Mouse (Mus musculus): ENCODE data around the gene Zcwpw1. TPM values are rescaled to one million over a fixed set of nuclear protein-coding genes. Genes with fewer than 3 reads are reported as not detected.
"Not testable (repeated sequence)": the region's sequence is repeated elsewhere in the genome, so short reads cannot be mapped to it uniquely, and the experiment has no call there.

Gene Zcwpw1
- polyA plus RNA-seq, 2 experiments: 2.4 to 3.1 TPM

GRCm38 (mm10) chr5:137748130-137748770 lies 39.3 kb upstream of the Zcwpw1 start:
- Histone ChIP-seq H3K27ac (peak overlapping the region; percentile 98), H3K9ac (replicated peaks) (peak overlapping the region; percentile 59), H3K27me3 (ENCODE audit: control insufficient read depth, insufficient read depth, low read length) (no peaks in the 10 kb centered on the region), H3K4me1 (replicated peaks; ENCODE audit: control insufficient read depth in 2 of 2, insufficient read depth in 2 of 2, low read length in 1 of 2) (peaks cover 27 to 28% of the 10 kb centered on the region in 2 experiments), H3K4me2 (ENCODE audit: low read depth) (peak overlapping the region; percentile 100), H3K9me3 (ENCODE audit: control insufficient read depth, low read length) (no peaks in the 10 kb centered on the region), H3K36me3 (replicated peaks; ENCODE audit: control insufficient read depth, insufficient read depth, low read depth) (peaks cover 20% of the 10 kb centered on the region), H3K4me3 (ENCODE audit: insufficient read depth in 1 of 2, low read depth in 2 of 2, low read length in 2 of 2) (peak overlapping the region; percentile 48 to 81)
- 28% methylated on average over 5 of the region's 5 CpGs for WGBS (ENCODE audit: insufficient replicate concordance)
- ATAC-seq (ENCODE audit: insufficient read depth) (no peak), DNase-seq (ENCODE audit: low read depth in 3 of 3, low spot score in 3 of 3) (no peak)
- TF ChIP-seq EP300 (IDR thresholded peaks at IDR 0.05; ENCODE audit: low read depth) (no peak), CTCF (IDR thresholded peaks at IDR 0.05; ENCODE audit: low read depth) (no peak)

GRCm38 (mm10) chr5:137749196-137749836 lies 38.3 kb upstream of the Zcwpw1 start:
- DNase-seq (ENCODE audit: low read depth in 3 of 3, low spot score in 3 of 3) (no peak), ATAC-seq (ENCODE audit: insufficient read depth) (no peak)
- no peak for TF ChIP-seq EP300 (IDR thresholded peaks at IDR 0.05; ENCODE audit: low read depth)
- TF ChIP-seq CTCF (IDR thresholded peaks at IDR 0.05; ENCODE audit: low read depth): no peak
- Histone ChIP-seq H3K4me3 (ENCODE audit: insufficient read depth in 1 of 2, low read depth in 2 of 2, low read length in 2 of 2) (peak overlapping the region; percentile 48 to 81), H3K9me3 (ENCODE audit: control insufficient read depth, low read length) (no peaks in the 10 kb centered on the region), H3K36me3 (replicated peaks; ENCODE audit: control insufficient read depth, insufficient read depth, low read depth) (peaks cover 30% of the 10 kb centered on the region), H3K9ac (replicated peaks) (peak overlapping the region; percentile 59), H3K4me1 (replicated peaks; ENCODE audit: control insufficient read depth in 2 of 2, insufficient read depth in 2 of 2, low read length in 1 of 2) (peaks cover 27 to 28% of the 10 kb centered on the region in 2 experiments), H3K27me3 (ENCODE audit: control insufficient read depth, insufficient read depth, low read length) (no peaks in the 10 kb centered on the region), H3K4me2 (ENCODE audit: low read depth) (peak overlapping the region; percentile 100), H3K27ac (peak overlapping the region; percentile 98)
- WGBS (ENCODE audit: insufficient replicate concordance): 13% methylated on average over 6 of the region's 6 CpGs

DNA sequence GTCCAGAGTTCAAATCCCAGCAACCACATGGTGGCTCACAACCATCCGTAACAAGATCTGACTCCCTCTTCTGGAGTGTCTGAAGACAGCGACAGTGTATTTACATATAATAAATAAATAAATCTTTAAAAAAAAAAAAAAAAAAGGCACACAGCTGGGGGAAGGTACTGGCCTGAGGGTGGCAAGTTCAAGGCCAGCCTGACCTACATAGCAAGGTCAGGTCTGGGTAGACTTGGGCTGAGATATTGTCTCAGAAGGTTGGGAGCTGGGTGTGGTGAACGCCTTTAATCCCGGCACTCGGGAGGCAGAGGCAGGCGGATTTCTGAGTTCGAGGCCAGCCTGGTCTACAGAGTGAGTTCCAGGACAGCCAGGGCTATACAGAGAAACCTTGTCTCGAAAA lies 37.4 kb upstream of the Zcwpw1 start:
- H3K27me3 ChIP-seq (ENCODE audit: control insufficient read depth, insufficient read depth, low read length); H3K4me2 ChIP-seq (ENCODE audit: low read depth): not testable (repeated sequence)
- peaks cover 21 to 23% of the 10 kb centered on the region in 2 experiments for H3K4me1 ChIP-seq (replicated peaks; ENCODE audit: control insufficient read depth in 2 of 2, insufficient read depth in 2 of 2, low read length in 1 of 2)

DNA sequence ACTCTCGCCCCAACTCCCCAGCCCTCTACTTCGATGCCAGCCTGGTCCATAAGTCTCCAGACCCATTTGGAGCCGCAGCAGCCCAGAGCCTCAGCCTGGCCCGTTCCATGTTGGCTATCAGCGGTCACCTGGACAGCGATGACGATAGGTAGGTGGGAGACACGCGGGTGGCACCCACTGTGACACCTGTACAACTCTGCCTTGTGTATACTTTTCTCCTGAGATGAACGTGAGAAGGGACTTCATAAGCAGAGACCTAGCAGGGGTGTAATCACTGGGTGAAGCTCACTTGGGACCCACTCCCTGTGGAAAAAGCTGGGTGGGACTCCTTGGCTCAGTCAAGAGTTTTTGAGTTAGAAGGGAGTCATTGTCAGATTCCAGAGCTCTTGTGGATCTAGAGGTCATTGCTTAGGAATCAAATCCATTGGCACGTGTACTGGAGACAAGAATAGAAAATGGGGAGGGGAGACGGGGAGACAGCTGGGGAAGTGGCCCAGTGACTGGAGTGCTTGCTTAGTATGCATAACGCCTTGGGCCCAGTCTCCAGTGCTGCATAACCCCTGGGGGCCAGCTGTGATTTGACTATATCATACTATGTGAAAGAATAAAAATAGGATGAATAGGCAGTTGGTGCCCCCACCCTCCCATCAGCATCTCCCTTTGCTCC lies 36.2 kb upstream of the Zcwpw1 start:
- Histone ChIP-seq H3K4me2 (ENCODE audit: low read depth) (no peak overlapping the region), H3K4me1 (replicated peaks; ENCODE audit: control insufficient read depth in 2 of 2, insufficient read depth in 2 of 2, low read length in 1 of 2) (peaks cover 19% of the 10 kb centered on the region in 2 experiments), H3K4me3 (ENCODE audit: insufficient read depth in 1 of 2, low read depth in 2 of 2, low read length in 2 of 2) (no peak overlapping the region), H3K9ac (replicated peaks) (no peak overlapping the region), H3K36me3 (replicated peaks; ENCODE audit: control insufficient read depth, insufficient read depth, low read depth) (peaks cover 37% of the 10 kb centered on the region), H3K27ac (no peak overlapping the region), H3K27me3 (ENCODE audit: control insufficient read depth, insufficient read depth, low read length) (no peaks in the 10 kb centered on the region), H3K9me3 (ENCODE audit: control insufficient read depth, low read length) (no peaks in the 10 kb centered on the region)
- TF ChIP-seq CTCF (IDR thresholded peaks at IDR 0.05; ENCODE audit: low read depth) (no peak), EP300 (IDR thresholded peaks at IDR 0.05; ENCODE audit: low read depth) (no peak)
- DNase-seq (ENCODE audit: low read depth in 3 of 3, low spot score in 3 of 3): no peak
- ATAC-seq (ENCODE audit: insufficient read depth): no peak
- WGBS (ENCODE audit: insufficient replicate concordance): 88% methylated on average over 13 of the region's 13 CpGs

More for the DNA sequence above, 37.4 kb upstream of the Zcwpw1 start:
- not testable (repeated sequence) for ATAC-seq (ENCODE audit: insufficient read depth); H3K4me3 ChIP-seq (ENCODE audit: insufficient read depth in 1 of 2, low read depth in 2 of 2, low read length in 2 of 2); H3K27ac ChIP-seq; H3K9me3 ChIP-seq (ENCODE audit: control insufficient read depth, low read length); DNase-seq (ENCODE audit: low read depth in 3 of 3, low spot score in 3 of 3); H3K9ac ChIP-seq (replicated peaks)
- WGBS (ENCODE audit: insufficient replicate concordance): 90% methylated on average over 7 of the region's 8 CpGs
- peaks cover 31% of the 10 kb centered on the region for H3K36me3 ChIP-seq (replicated peaks; ENCODE audit: control insufficient read depth, insufficient read depth, low read depth)

- Histone ChIP-seq H3K4me2 (ENCODE audit: low read depth) (no peak overlapping the region), H3K9ac (replicated peaks) (no peak overlapping the region), H3K4me1 (replicated peaks; ENCODE audit: control insufficient read depth in 2 of 2, insufficient read depth in 2 of 2, low read length in 1 of 2) (peaks cover 19% of the 10 kb centered on the region in 2 experiments), H3K4me3 (ENCODE audit: insufficient read depth in 1 of 2, low read depth in 2 of 2, low read length in 2 of 2) (no peak overlapping the region), H3K9me3 (ENCODE audit: control insufficient read depth, low read length) (no peaks in the 10 kb centered on the region), H3K27me3 (ENCODE audit: control insufficient read depth, insufficient read depth, low read length) (no peaks in the 10 kb centered on the region), H3K36me3 (replicated peaks; ENCODE audit: control insufficient read depth, insufficient read depth, low read depth) (peaks cover 39% of the 10 kb centered on the region), H3K27ac (no peak overlapping the region)
- no peak for DNase-seq (ENCODE audit: low read depth in 3 of 3, low spot score in 3 of 3)
- ATAC-seq (ENCODE audit: insufficient read depth): no peak
- TF ChIP-seq EP300 (IDR thresholded peaks at IDR 0.05; ENCODE audit: low read depth): no peak
- TF ChIP-seq CTCF (IDR thresholded peaks at IDR 0.05; ENCODE audit: low read depth): no peak
- WGBS (ENCODE audit: insufficient replicate concordance): 73% methylated on average over 6 of the region's 6 CpGs
Observed at GRCm38 (mm10) chr5:137751988-137752387, 35.6 kb upstream of the Zcwpw1 start.
